ENCODE assay signal across 25 mouse cellular contexts in genomic region chr10:79544631-79545030, GRCm38 (mm10). TPM values are rescaled to one million over a fixed set of nuclear protein-coding genes. Genes with fewer than 3 reads are reported as not detected.
DNase-seq lines count a peak whose midpoint lies in the region; ATAC-seq lines count a peak whose summit lies in the region.
"Had no signal": no experiment of that assay in that cellular context is flagged by ENCODE, and none has a peak within 500 bp of the region (broad histone marks: within the 10 kb centered on the region; RNA-seq: fewer than 3 reads in every experiment).

No protein-coding gene starts in this region.

- ATAC-seq in forebrain, embryonic 11.5 days (replicated peaks; ENCODE audit: low FRiP score): no peak
- no peak for ATAC-seq in forebrain, embryonic 16.5 days
- no peak for ATAC-seq in kidney, embryonic 15.5 days (replicated peaks; ENCODE audit: low FRiP score)
- peak; percentile 15; the same call in 1 of the 2 replicates for ATAC-seq in intestine, embryonic 16.5 days
- no peak for ATAC-seq in midbrain, embryonic 14.5 days (ENCODE audit: low FRiP score, low TSS enrichment)
- ATAC-seq: CD4-positive, CD25-positive, alpha-beta regulatory T cell, adult 4 months; forebrain, postnatal 0 days had no signal

- no peak overlapping the region for H3K9ac ChIP-seq in forebrain, embryonic 11.5 days (ENCODE audit: low read length)
- H3K9ac ChIP-seq in forebrain, embryonic 16.5 days (replicated peaks; ENCODE audit: low read depth, low read length): no peak overlapping the region
- no peak overlapping the region for H3K9ac ChIP-seq in kidney, embryonic 15.5 days
- no peak overlapping the region for H3K9ac ChIP-seq in intestine, embryonic 16.5 days (ENCODE audit: low read depth, low read length)
- H3K9ac ChIP-seq in midbrain, embryonic 14.5 days (replicated peaks; ENCODE audit: low read length): no peak overlapping the region
- H3K9ac ChIP-seq: embryonic facial prominence, embryonic 12.5 days; forebrain, embryonic 12.5 days; forebrain, postnatal 0 days; hindbrain, embryonic 14.5 days had no signal

- H3K4me2 ChIP-seq in forebrain, embryonic 11.5 days (ENCODE audit: low read depth, low read length, severe bottlenecking): no peak overlapping the region
- no peak overlapping the region for H3K4me2 ChIP-seq in forebrain, embryonic 16.5 days (ENCODE audit: low read length)
- H3K4me2 ChIP-seq in kidney, embryonic 15.5 days: no peak overlapping the region
- H3K4me2 ChIP-seq in intestine, embryonic 16.5 days (ENCODE audit: low read depth, low read length): no peak overlapping the region
- no peak overlapping the region for H3K4me2 ChIP-seq in midbrain, embryonic 14.5 days (ENCODE audit: low read length)
- H3K4me2 ChIP-seq: embryonic facial prominence, embryonic 12.5 days; forebrain, embryonic 12.5 days; heart, embryonic 11.5 days; hindbrain, embryonic 14.5 days had no signal

- no peaks in the 10 kb centered on the region for H3K4me1 ChIP-seq in forebrain, embryonic 11.5 days (replicated peaks; ENCODE audit: control insufficient read depth, insufficient read depth, low read length)
- no peaks in the 10 kb centered on the region for H3K4me1 ChIP-seq in forebrain, embryonic 16.5 days (replicated peaks; ENCODE audit: control insufficient read depth, insufficient read depth, low read length)
- H3K4me1 ChIP-seq in kidney, embryonic 15.5 days: 0 out of 2 replicates have a peak, but pooled peaks cover 3% of the 10 kb centered on the region
- H3K4me1 ChIP-seq in intestine, embryonic 16.5 days (ENCODE audit: control insufficient read depth, insufficient read depth, low read length): no peaks in the 10 kb centered on the region; the same call in 1 of the 2 replicates
- H3K4me1 ChIP-seq in midbrain, embryonic 14.5 days (ENCODE audit: control insufficient read depth, insufficient read depth, low read length): no peaks in the 10 kb centered on the region
- H3K4me1 ChIP-seq: embryonic facial prominence, embryonic 12.5 days; forebrain, embryonic 12.5 days; hindbrain, embryonic 10.5 days had no signal

- DNase-seq in forebrain, embryonic 11.5 days (ENCODE audit: low spot score): peak; percentile 48
- peak; percentile 3 for DNase-seq in kidney, postnatal 10 days
- DNase-seq in ovary, adult 18-20 months (ENCODE audit: low spot score): peak; percentile 0
- DNase-seq in ovary, postnatal 10 days (ENCODE audit: low spot score): no peak
- no peak for DNase-seq in midbrain, embryonic 14.5 days
- DNase-seq: B cell, adult 2 months; cerebellum, adult 11 months; cerebellum, adult 8-10 months; cerebellum, postnatal 14 days; embryo, embryonic 11 days; forebrain, postnatal 0 days; gastrocnemius, adult 2 months; gastrocnemius, postnatal 25 days had no signal

- no peaks in the 10 kb centered on the region for H3K27me3 ChIP-seq in forebrain, embryonic 11.5 days (ENCODE audit: control insufficient read depth, insufficient read depth, low read length)
- H3K27me3 ChIP-seq in forebrain, embryonic 16.5 days (replicated peaks; ENCODE audit: control insufficient read depth, insufficient read depth, low read length): no peaks in the 10 kb centered on the region
- H3K27me3 ChIP-seq in kidney, embryonic 15.5 days: no peaks in the 10 kb centered on the region
- no peaks in the 10 kb centered on the region for H3K27me3 ChIP-seq in intestine, embryonic 16.5 days (replicated peaks; ENCODE audit: control insufficient read depth, insufficient read depth, low read length)
- no peaks in the 10 kb centered on the region for H3K27me3 ChIP-seq in midbrain, embryonic 14.5 days (ENCODE audit: control insufficient read depth, insufficient read depth, low read length)
- H3K27me3 ChIP-seq: embryonic facial prominence, embryonic 12.5 days; forebrain, embryonic 12.5 days had no signal

- peaks cover 38% of the 10 kb centered on the region for H3K36me3 ChIP-seq in forebrain, embryonic 11.5 days (ENCODE audit: control insufficient read depth, insufficient read depth, low read length)
- H3K36me3 ChIP-seq in forebrain, embryonic 16.5 days (ENCODE audit: control insufficient read depth, insufficient read depth): peaks cover 51% of the 10 kb centered on the region
- H3K36me3 ChIP-seq in kidney, embryonic 15.5 days: peaks cover 99% of the 10 kb centered on the region
- H3K36me3 ChIP-seq in intestine, embryonic 16.5 days (ENCODE audit: control insufficient read depth, insufficient read depth, low read length): peaks cover 60% of the 10 kb centered on the region
- H3K36me3 ChIP-seq in midbrain, embryonic 14.5 days (ENCODE audit: control insufficient read depth, insufficient read depth, low read length): peaks cover 100% of the 10 kb centered on the region
- H3K36me3 ChIP-seq: G1E had no signal

- no peaks in the 10 kb centered on the region for H3K9me3 ChIP-seq in forebrain, embryonic 11.5 days (ENCODE audit: control insufficient read depth, low read length)
- no peaks in the 10 kb centered on the region for H3K9me3 ChIP-seq in forebrain, embryonic 16.5 days (ENCODE audit: control insufficient read depth, low read length)
- H3K9me3 ChIP-seq in kidney, embryonic 15.5 days (replicated peaks): no peaks in the 10 kb centered on the region
- no peaks in the 10 kb centered on the region for H3K9me3 ChIP-seq in intestine, embryonic 16.5 days (ENCODE audit: control insufficient read depth, low read length)
- H3K9me3 ChIP-seq in midbrain, embryonic 14.5 days (ENCODE audit: control insufficient read depth, low read length): no peaks in the 10 kb centered on the region
- H3K9me3 ChIP-seq: embryonic facial prominence, embryonic 12.5 days; forebrain, embryonic 12.5 days; hindbrain, embryonic 10.5 days had no signal

- no peak overlapping the region for H3K4me3 ChIP-seq in forebrain, embryonic 11.5 days (ENCODE audit: low read depth, low read length)
- H3K4me3 ChIP-seq in forebrain, embryonic 16.5 days (replicated peaks; ENCODE audit: low read length): no peak overlapping the region
- no peak overlapping the region for H3K4me3 ChIP-seq in kidney, embryonic 15.5 days (replicated peaks)
- H3K4me3 ChIP-seq in intestine, embryonic 16.5 days (ENCODE audit: low read length): no peak overlapping the region
- no peak overlapping the region for H3K4me3 ChIP-seq in midbrain, embryonic 14.5 days (replicated peaks; ENCODE audit: low read depth, low read length)
- H3K4me3 ChIP-seq: embryonic facial prominence, embryonic 12.5 days; forebrain, embryonic 12.5 days; gastrocnemius, adult 2 months; hindbrain, embryonic 10.5 days had no signal

- WGBS in forebrain, embryonic 11.5 days: 91% methylated on average over 5 of the region's 5 CpGs
- 96% methylated on average over 5 of the region's 5 CpGs for WGBS in forebrain, embryonic 16.5 days
- WGBS in kidney, embryonic 15.5 days: 90% methylated on average over 5 of the region's 5 CpGs
- WGBS in intestine, embryonic 16.5 days: 92% methylated on average over 5 of the region's 5 CpGs
- 96% methylated on average over 5 of the region's 5 CpGs for WGBS in midbrain, embryonic 14.5 days

- no peak overlapping the region for H3K27ac ChIP-seq in forebrain, embryonic 11.5 days (ENCODE audit: low read depth, low read length)
- H3K27ac ChIP-seq in forebrain, embryonic 16.5 days (ENCODE audit: low read length): no peak overlapping the region
- no peak overlapping the region for H3K27ac ChIP-seq in kidney, embryonic 15.5 days
- no peak overlapping the region for H3K27ac ChIP-seq in intestine, embryonic 16.5 days (ENCODE audit: low read length)
- no peak overlapping the region for H3K27ac ChIP-seq in midbrain, embryonic 14.5 days (replicated peaks; ENCODE audit: low read depth, low read length)
- H3K27ac ChIP-seq: embryonic facial prominence, embryonic 12.5 days; forebrain, embryonic 12.5 days; gastrocnemius, adult 2 months; hindbrain, embryonic 10.5 days; hindbrain, embryonic 14.5 days had no signal

RNA-seq across cellular contexts. Expression of gene Mier2, which starts 10.4 kb away (rescaled TPM):
- 64.4 and 67.7 TPM in 2 replicates for polyA plus RNA-seq in forebrain, embryonic 11.5 days (2014; fragmentation: Nextera tagmentation; extraction: Ambion mirVana)
- 59.8 and 68.5 TPM in 2 replicates for polyA plus RNA-seq in forebrain, embryonic 16.5 days (2015; fragmentation: Nextera tagmentation; extraction: Ambion mirVana)
- polyA plus RNA-seq in kidney, embryonic 15.5 days (2015; fragmentation: Nextera tagmentation; extraction: Ambion mirVana): 48.6 and 53.6 TPM in 2 replicates
- 36.7 and 38.4 TPM in 2 replicates for polyA plus RNA-seq in intestine, embryonic 16.5 days (2015; fragmentation: Nextera tagmentation; extraction: Ambion mirVana)
- polyA plus RNA-seq in midbrain, embryonic 14.5 days (2014; fragmentation: Nextera tagmentation; extraction: Ambion mirVana): 48.8 and 64.3 TPM in 2 replicates

RNA-seq across cellular contexts. Expression of gene Plpp2, which starts 11.0 kb away (rescaled TPM):
- polyA plus RNA-seq in forebrain, embryonic 11.5 days (2014; fragmentation: Nextera tagmentation; extraction: Ambion mirVana): 14.2 and 15.6 TPM in 2 replicates
- 9.0 and 11.6 TPM in 2 replicates for polyA plus RNA-seq in forebrain, embryonic 16.5 days (2015; fragmentation: Nextera tagmentation; extraction: Ambion mirVana)
- polyA plus RNA-seq in kidney, embryonic 15.5 days (2015; fragmentation: Nextera tagmentation; extraction: Ambion mirVana): 42.0 and 45.7 TPM in 2 replicates
- 140 and 145 TPM in 2 replicates for polyA plus RNA-seq in intestine, embryonic 16.5 days (2015; fragmentation: Nextera tagmentation; extraction: Ambion mirVana)
- polyA plus RNA-seq in midbrain, embryonic 14.5 days (2014; fragmentation: Nextera tagmentation; extraction: Ambion mirVana): 14.7 and 19.1 TPM in 2 replicates

RNA-seq across cellular contexts. Expression of gene Theg, which starts 42.5 kb away (rescaled TPM):
- not detected in 2 replicates for polyA plus RNA-seq in forebrain, embryonic 11.5 days (2014; fragmentation: Nextera tagmentation; extraction: Ambion mirVana)
- not detected in 2 replicates for polyA plus RNA-seq in forebrain, embryonic 16.5 days (2015; fragmentation: Nextera tagmentation; extraction: Ambion mirVana)
- not detected in 2 replicates for polyA plus RNA-seq in kidney, embryonic 15.5 days (2015; fragmentation: Nextera tagmentation; extraction: Ambion mirVana)
- not detected in 2 replicates for polyA plus RNA-seq in intestine, embryonic 16.5 days (2015; fragmentation: Nextera tagmentation; extraction: Ambion mirVana)
- polyA plus RNA-seq in midbrain, embryonic 14.5 days (2014; fragmentation: Nextera tagmentation; extraction: Ambion mirVana): not detected in 2 replicates
- polyA plus RNA-seq: brain, embryonic 14.5 days; CD4-positive, CD25-positive, alpha-beta regulatory T cell, adult 4 months; embryonic facial prominence, embryonic 12.5 days; forebrain, embryonic 12.5 days; forebrain, postnatal 0 days; G1E; heart, embryonic 11.5 days; heart, embryonic 16.5 days; hindbrain, embryonic 10.5 days; hindbrain, embryonic 14.5 days had no signal

Comparison
In these comparisons a context has a peak if more than half of its experiments do, and no peak if none do; other contexts are left out.
1. DNase-seq: peak in forebrain, embryonic 11.5 days (single experiment), kidney, postnatal 10 days (single experiment) and ovary, adult 18-20 months (single experiment); none in ovary, postnatal 10 days (single experiment) and midbrain, embryonic 14.5 days (single experiment).